Mouse (Mus musculus) gastrocnemius, postnatal 10 days (tissue): ENCODE data around the gene Mxra7. TPM values are rescaled to one million over a fixed set of nuclear protein-coding genes. Genes with fewer than 3 reads are reported as not detected.

Experiments
- DNase-seq: peaks from one replicate; pipeline ENCODE4 v3.0.0; 2021; ENCODE audit warnings: mixed read lengths
- total RNA-seq, 2 experiments: library from RNA; stranded (reverse); gene quantifications; 2 replicates each; pipeline ENCODE4 v1.2.3; 2021

Gene Mxra7
- total RNA-seq, 2 experiments from 2014 or later, result 39.7 to 50.1 TPM

- no peak for DNase-seq
These were observed 52.4 kb downstream of the Mxra7 start, which contains the start of gene St6galnac1 for GRCm38 (mm10) chr11:116775407-116775806. Gene St6galnac1, minus strand, starts transcription at chr11:116775507.

DNA sequence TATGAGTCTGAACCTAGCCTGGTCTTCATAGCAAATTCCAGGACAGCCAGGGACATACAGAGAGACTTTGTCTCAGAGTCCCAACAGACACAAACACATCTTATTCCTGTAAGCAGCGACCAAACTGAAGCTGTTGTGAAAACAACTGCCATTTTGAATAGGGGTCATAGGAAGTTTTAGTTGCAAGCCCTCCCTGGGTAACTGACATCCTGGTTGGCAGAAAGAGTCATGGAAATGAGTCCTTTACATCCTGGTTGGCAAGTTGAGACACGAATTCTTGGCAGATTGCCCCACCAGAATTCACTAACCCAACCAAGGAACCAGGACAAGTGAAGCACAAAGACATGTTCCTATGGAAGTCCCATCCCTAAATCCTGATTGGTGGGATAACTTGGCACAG lies 54.6 kb downstream of the Mxra7 start:
- no peak for DNase-seq

GRCm38 (mm10) chr11:116769873-116770272 lies 58.0 kb downstream of the Mxra7 start:
- DNase-seq, result no peak

GRCm38 (mm10) chr11:116764946-116765345 lies 62.9 kb downstream of the Mxra7 start:
- DNase-seq, result no peak

DNA sequence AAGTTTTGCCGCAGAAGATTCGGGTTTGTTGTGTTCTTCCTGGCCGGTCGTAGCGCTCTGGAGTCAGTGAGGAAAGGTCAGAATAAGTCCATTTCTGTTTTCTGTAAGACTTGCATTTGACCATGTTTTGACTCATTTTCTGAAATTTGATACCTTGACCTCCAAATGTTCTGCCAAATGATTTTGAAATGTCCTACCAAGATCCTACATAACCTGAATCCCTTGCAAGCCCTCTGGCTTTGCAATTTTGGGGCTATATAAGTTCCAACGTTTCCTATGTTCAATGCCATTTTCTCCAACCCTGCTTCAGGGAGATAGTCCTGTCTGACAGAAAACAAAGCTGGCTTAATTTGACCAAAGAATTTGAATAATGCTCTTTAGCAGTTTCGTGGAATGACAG lies 63.5 kb downstream of the Mxra7 start:
- no peak for DNase-seq

DNA sequence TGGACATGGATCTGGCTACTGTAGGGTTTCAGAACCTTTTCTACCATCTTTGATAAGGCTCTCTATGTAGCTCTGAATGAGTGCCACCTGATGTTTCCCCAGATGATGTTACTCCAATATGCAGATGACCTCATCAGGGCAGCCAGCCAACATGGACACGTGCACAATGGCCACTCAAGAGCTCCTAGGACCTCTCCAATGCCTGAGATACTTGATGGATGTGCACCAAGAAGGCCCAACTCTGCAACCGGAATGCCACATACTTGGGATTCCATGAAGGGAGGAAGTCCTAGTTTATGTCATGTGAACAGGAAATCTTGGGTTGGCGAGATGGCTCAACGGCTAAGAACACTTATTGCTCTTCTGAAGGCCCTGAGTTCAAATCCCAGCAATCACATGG lies 72.7 kb downstream of the Mxra7 start:
- DNase-seq, result no peak

GRCm38 (mm10) chr11:116753674-116754470 lies 74.0 kb downstream of the Mxra7 start:
- no peak for DNase-seq

Other genes starting within 250 kb of the Mxra7 start
- gene Ube2o, start 246.6 kb downstream of the Mxra7 start, total RNA-seq, result 10 to 100 TPM; 20.7 to 24.9 TPM
- gene Aanat, start 241.6 kb downstream of the Mxra7 start, total RNA-seq, result not detected
- 1 to 10 TPM; 5.2 to 8.4 TPM for gene Rhbdf2, start 201.0 kb downstream of the Mxra7 start, total RNA-seq
- gene Prcd, start 174.5 kb downstream of the Mxra7 start, total RNA-seq, result under 1 TPM in 1 of 2 experiments, not detected in 1; 0.81 TPM
- 10 to 100 TPM; 26.6 to 30.3 TPM for gene Cygb, start 173.7 kb downstream of the Mxra7 start, total RNA-seq
- gene St6galnac1, start 52.5 kb downstream of the Mxra7 start, total RNA-seq, result not detected
- gene Mettl23, start 15.2 kb upstream of the Mxra7 start, total RNA-seq, result 10 to 100 TPM; 28.4 to 32.5 TPM
- 10 to 100 TPM; 23.9 to 26.4 TPM for gene Jmjd6, start 15.4 kb upstream of the Mxra7 start, total RNA-seq
- 10 to 100 TPM; 29.9 to 31.3 TPM for gene Mfsd11, start 24.4 kb upstream of the Mxra7 start, total RNA-seq
- 100 to 1,000 TPM; 123 to 146 TPM for gene Srsf2, start 25.0 kb upstream of the Mxra7 start, total RNA-seq
- gene Mgat5b, start 90.8 kb upstream of the Mxra7 start, total RNA-seq, result 1 to 10 TPM in 1 of 2 experiments, under 1 TPM in 1; 0.54 to 1.1 TPM